Mouse (Mus musculus) limb, embryonic 14.5 days (tissue): Measurements from ENCODE around the gene P3h3. TPM values are rescaled to one million over a fixed set of nuclear protein-coding genes. Genes with fewer than 3 reads are reported as not detected.

Experiments used
- ATAC-seq: fragments of 200-750 bp; cut with Nextera tagmentation; 2 replicates; pipeline ENCODE4 v1.8.0; 2017; ENCODE audit warnings: low read depth, moderate number of reproducible peaks, moderate TSS enrichment; ENCODE audit not compliant: low FRiP score
- DNase-seq: peaks from one replicate; pipeline ENCODE4 v3.0.0-alpha.2; 2015; ENCODE audit warnings: low spot score
- H3K27ac ChIP-seq: fragments of 300-500 bp; sonication (generic); replicated peaks from 2 replicates; pipeline ENCODE4 v1.5.1; 2014; ENCODE audit warnings: low read depth, mild to moderate bottlenecking, low read length, moderate library complexity, mixed read lengths
- H3K27me3 ChIP-seq: fragments of 300-500 bp; sonication (generic); 2 replicates; pipeline ENCODE4 v1.6.1; 2014; ENCODE audit warnings: low read length, mixed read lengths; ENCODE audit not compliant: control insufficient read depth, insufficient read depth
- H3K36me3 ChIP-seq: fragments of 300-500 bp; sonication (generic); 2 replicates; pipeline ENCODE4 v1.6.1; 2014; ENCODE audit warnings: mild to moderate bottlenecking, low read length, moderate library complexity, mixed read lengths; ENCODE audit not compliant: control insufficient read depth, insufficient read depth
- H3K4me1 ChIP-seq: fragments of 300-500 bp; sonication (generic); 2 replicates; pipeline ENCODE4 v1.6.1; 2014; ENCODE audit warnings: antibody characterized with exemption, low read length, mixed read lengths; ENCODE audit not compliant: control insufficient read depth, insufficient read depth
- H3K4me2 ChIP-seq: fragments of 300-500 bp; sonication (generic); replicated peaks from 2 replicates; pipeline ENCODE4 v1.6.1; 2014; ENCODE audit warnings: low read depth, mild to moderate bottlenecking, low read length, moderate library complexity; ENCODE audit not compliant: severe bottlenecking
- H3K4me3 ChIP-seq: fragments of 300-500 bp; sonication (generic); replicated peaks from 2 replicates; pipeline ENCODE4 v1.5.1; 2014; ENCODE audit warnings: low read length
- H3K9ac ChIP-seq: fragments of 300-500 bp; sonication (generic); 2 replicates; pipeline ENCODE4 v1.6.1; 2014; ENCODE audit warnings: mild to moderate bottlenecking, low read depth, low read length, moderate library complexity; ENCODE audit not compliant: severe bottlenecking
- H3K9me3 ChIP-seq: fragments of 300-500 bp; sonication (generic); 2 replicates; pipeline ENCODE4 v1.6.1; 2016; ENCODE audit warnings: low read length; ENCODE audit not compliant: control insufficient read depth
- POLR2A ChIP-seq: fragments of 200-500 bp; IDR thresholded peaks from 2 replicates; pipeline ENCODE4 v1.8.0; 2012; ENCODE audit warnings: inconsistent platforms, mild to moderate bottlenecking, moderate library complexity, borderline replicate concordance; ENCODE audit not compliant: insufficient read depth, insufficient read length; ENCODE audit errors: extremely low read depth
- WGBS: fragments of 180-500 bp; shearing (Covaris S2); extraction: QIAGEN DNeasy Blood & Tissue Kit; methylation state at CpG from one replicate; pipeline ENCODE4 v1.1.7; 2014; 5-methylcytosine and 5-hydroxymethylcytosine counted together
- polyA plus RNA-seq, 2 experiments: library from polyadenylated mRNA; depleted of rRNA in 1 of 2; stranded (reverse) in 1 of 2; unstranded in 1 of 2; fragments of >200 nt; fragmentation: Nextera tagmentation in 1 of 2; extraction: Ambion mirVana in 1 of 2; gene quantifications; 2 replicates each; pipeline versions ENCODE4 v1.2.1 to v1.2.3; 2012 to 2014

P3h3 gene
- polyA plus RNA-seq, 2 experiments = 57.5 to 339 TPM

DNA sequence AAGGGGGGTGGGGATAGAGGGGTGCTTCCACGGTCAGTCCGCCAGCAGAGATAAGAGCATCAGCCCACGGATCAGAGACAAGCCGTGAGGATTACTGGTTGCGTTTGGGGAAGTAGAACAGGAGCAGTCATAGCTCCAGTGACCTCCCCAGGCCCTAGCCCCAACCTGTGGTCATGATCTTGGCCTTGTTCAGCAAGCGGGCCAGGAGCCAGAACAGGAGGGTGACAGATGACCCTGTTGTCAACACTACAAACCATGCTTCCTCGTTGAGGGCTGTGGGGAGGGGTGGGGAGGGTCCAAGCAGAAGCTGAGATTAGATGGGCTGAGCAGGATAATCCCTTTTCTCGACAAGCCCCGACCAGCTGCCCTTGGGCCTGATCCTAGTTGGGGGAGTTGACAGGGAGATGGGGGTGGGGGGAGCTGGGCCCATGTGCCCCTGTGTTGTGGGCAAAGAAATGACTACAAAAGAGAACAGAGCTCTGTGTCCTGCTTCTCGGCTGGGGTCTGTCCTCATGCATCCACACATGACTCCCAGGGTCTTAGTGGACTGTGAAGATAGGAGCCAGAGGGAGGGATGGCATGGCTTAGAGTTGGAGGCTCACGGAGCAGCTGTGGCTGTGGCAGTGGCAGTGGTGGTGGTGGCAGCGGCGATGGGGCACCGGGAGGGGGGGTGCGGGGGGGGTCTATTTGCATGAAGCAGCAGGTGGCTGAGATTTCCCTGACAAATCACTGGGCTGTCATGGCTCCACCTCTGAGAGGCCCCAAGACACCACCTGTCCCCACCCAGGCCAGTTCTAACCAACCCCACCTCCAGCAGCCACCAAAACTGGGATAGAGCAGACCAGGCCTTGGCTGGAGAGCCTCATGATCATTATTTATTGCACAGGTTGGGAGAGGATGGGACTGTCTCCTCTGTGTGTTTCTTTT lies 17.0 kb downstream of the P3h3 start, which contains the start of gene Gnb3:
TSS of gene Gnb3 (minus strand) at position 35 of the 927 bp plus-strand sequence.
- Histone ChIP-seq H3K4me3 (no peak within 1 kb of the TSS), H3K9ac (peak within 1 kb of the TSS; percentile 21), H3K9me3 (no peaks in the 10 kb centered on the region), H3K4me1 (peaks cover 7% of the 10 kb centered on the region; the same call in 1 of the 2 replicates), H3K36me3 (peaks cover 37% of the 10 kb centered on the region), H3K27me3 (no peaks in the 10 kb centered on the region), H3K27ac (no peak within 1 kb of the TSS), H3K4me2 (no peak within 1 kb of the TSS)
- no peak for TF ChIP-seq POLR2A
- 35% methylated on average over 14 of the region's 15 CpGs for WGBS
- DNase-seq = no peak
- ATAC-seq = peak; percentile 16; the same call in 1 of the 2 replicates

DNA sequence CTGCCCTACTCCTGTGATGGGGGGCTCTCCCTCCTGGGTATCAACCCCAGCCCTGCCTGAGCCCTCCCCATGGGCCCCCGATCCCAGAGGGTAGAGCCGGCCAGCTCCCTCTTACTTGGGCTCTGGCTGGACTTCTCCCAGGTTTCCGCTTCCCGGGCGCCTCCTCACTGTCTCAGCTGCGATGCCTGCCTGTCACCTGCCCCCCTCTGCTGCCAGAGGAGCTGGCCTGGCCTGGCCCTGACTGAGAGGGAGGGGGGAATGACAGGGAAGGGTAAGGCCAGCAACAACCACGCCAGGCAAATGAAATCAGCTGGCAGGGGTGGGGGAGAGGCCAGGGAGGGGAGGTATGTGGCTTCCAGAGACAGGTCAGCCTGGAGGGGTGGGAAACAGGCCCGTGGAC lies 17.7 kb downstream of the P3h3 start:
- no peaks in the 10 kb centered on the region for H3K27me3 ChIP-seq
- peaks cover 7% of the 10 kb centered on the region; the same call in 1 of the 2 replicates for H3K4me1 ChIP-seq
- no peak overlapping the region for H3K4me2 ChIP-seq
- peaks cover 30% of the 10 kb centered on the region for H3K36me3 ChIP-seq
- WGBS = 8% methylated on average over 8 of the region's 8 CpGs
- DNase-seq (no peak), ATAC-seq (peak; percentile 5; the same call in 1 of the 2 replicates)
- H3K4me3 ChIP-seq = no peak overlapping the region
- H3K9ac ChIP-seq = peak overlapping the region; percentile 21; the same call in 1 of the 2 replicates
- TF ChIP-seq POLR2A = no peak
- no peaks in the 10 kb centered on the region for H3K9me3 ChIP-seq
- H3K27ac ChIP-seq = no peak overlapping the region

DNA sequence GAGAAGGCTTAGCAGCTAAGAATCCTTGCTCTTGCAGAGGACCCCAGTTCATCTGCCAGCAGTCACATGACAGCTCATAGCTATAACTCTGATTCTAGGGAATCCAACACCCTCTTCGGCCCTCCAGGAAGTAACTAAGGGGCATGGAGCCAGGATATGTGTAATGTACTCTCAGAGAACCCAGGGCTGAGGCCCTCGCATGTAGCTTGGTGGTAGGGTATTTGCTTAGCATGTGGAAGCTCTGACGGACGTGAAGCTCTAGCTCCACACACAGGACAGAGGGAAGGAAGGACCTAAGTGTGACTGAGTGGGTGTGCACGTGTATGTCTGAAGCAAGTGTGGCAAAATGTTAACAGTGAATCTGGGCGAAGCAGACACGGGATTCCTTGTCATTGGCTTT lies 21.1 kb downstream of the P3h3 start:
- DNase-seq (no peak), ATAC-seq (no peak)
- Histone ChIP-seq H3K27me3 (no peaks in the 10 kb centered on the region), H3K9ac (no peak overlapping the region; the same call in 1 of the 2 replicates), H3K4me1 (peaks cover 7% of the 10 kb centered on the region; the same call in 1 of the 2 replicates), H3K4me2 (no peak overlapping the region), H3K9me3 (no peaks in the 10 kb centered on the region), H3K27ac (no peak overlapping the region), H3K36me3 (peaks cover 34% of the 10 kb centered on the region), H3K4me3 (no peak overlapping the region)
- TF ChIP-seq POLR2A = no peak
- WGBS = 71% methylated on average over 7 of the region's 7 CpGs

DNA sequence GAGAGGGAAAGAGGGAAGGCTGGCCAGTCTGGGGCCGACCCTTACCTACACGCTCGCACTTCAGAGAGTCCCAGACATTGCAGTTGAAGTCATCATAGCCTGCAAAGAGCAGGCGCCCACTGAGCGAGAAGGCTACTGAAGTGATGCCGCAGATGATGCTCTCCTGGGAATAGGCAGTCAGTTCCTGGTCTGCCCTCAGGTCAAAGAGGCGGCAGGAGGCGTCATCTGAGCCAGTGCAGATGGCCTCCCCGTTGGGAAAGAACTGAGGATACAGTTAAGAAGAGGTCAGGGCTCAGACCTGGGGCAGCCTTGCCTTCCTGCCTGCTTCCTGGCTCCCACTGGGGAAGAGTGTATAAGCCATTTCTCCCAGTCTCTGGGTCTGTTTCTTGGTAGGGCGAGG lies 22.0 kb downstream of the P3h3 start:
- TF ChIP-seq POLR2A = no peak
- Histone ChIP-seq H3K4me2 (no peak overlapping the region), H3K27ac (no peak overlapping the region), H3K27me3 (no peaks in the 10 kb centered on the region), H3K4me3 (no peak overlapping the region), H3K9ac (no peak overlapping the region), H3K36me3 (peaks cover 31% of the 10 kb centered on the region), H3K9me3 (no peaks in the 10 kb centered on the region), H3K4me1 (peaks cover 10% of the 10 kb centered on the region)
- no peak for DNase-seq
- no peak for ATAC-seq
- 32% methylated on average over 10 of the region's 10 CpGs for WGBS

DNA sequence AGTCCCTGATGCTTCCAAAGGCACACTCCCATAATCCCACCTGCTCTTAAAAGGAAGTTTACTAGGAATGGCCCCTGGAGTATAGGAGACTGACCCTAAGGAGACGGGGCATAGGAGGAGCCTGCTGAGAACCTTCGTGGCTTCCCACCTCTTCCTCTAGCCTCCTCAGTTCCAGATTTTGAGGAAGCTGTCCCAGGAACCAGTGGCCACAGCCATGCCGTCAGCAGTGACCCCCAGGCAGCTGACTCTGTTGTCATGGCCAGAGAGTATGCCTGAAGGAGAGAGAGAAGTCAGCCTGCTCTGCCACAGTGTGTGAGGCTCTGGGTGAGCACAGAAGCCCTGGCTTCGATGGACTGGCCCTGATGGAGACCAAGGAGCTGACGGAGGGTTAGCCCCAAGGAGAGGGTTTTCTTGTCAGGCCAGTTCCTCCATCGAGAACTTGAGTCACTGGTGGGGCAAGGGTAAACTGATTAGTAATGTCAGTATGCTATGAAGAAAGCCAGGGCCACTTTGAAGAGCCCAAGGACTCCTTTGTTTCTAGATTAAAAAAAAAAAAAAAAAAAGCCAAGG lies 23.0 kb downstream of the P3h3 start:
- TF ChIP-seq POLR2A = no peak
- 84% methylated on average over 6 of the region's 6 CpGs for WGBS
- Histone ChIP-seq H3K36me3 (peaks cover 31% of the 10 kb centered on the region), H3K27ac (no peak overlapping the region), H3K4me3 (no peak overlapping the region), H3K9me3 (no peaks in the 10 kb centered on the region), H3K9ac (no peak overlapping the region), H3K27me3 (no peaks in the 10 kb centered on the region), H3K4me1 (peaks cover 6% of the 10 kb centered on the region; the same call in 1 of the 2 replicates), H3K4me2 (no peak overlapping the region)
- DNase-seq (no peak), ATAC-seq (no peak)
